Mouse (Mus musculus): Measurements from ENCODE around the gene Irf5.
"Not testable (repeated sequence)": the region's sequence is repeated elsewhere in the genome, so short reads cannot be mapped to it uniquely, and the experiment has no call there.

Irf5 gene

DNA sequence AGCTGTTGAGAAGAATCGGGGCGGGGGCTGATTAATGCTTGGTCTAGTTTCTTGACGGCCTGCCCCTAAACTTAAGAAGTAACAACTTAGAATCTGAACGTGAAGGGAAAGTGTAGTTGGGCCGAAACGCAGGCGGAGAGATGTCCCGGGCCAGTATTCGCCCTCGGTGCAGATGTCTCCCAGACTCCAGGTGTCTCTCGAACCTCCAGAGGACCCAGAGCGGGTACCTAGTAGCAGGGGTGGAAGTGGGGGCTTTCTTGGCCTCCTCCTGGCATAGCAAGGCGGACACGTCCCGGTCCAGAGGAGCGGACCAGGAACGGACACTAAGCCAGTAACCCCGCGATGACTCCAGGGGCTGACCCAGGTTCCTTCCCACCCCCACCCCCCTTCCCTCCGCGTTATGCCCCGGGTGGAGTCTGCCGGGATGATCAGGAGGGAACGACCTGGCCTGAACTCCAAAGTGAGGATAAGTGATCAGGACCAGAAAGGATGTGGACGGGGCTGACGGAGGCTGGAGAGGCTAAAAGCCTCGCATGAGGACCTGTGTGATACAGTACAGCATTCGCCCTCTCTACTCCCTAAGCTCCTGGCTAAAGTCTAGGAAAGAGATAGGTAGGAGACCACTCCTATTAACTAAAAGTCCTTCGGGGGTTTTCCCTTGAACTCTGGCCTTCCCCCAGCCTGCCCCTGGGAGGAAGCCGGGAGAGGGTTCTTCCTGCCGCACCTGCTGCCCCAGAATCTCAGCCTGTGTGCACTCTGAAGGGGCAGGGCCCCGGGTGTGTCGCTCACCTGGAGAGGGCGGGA lies 1.1 kb downstream of the Irf5 start:
- DNase-seq (ENCODE audit: low spot score), result no peak

DNA sequence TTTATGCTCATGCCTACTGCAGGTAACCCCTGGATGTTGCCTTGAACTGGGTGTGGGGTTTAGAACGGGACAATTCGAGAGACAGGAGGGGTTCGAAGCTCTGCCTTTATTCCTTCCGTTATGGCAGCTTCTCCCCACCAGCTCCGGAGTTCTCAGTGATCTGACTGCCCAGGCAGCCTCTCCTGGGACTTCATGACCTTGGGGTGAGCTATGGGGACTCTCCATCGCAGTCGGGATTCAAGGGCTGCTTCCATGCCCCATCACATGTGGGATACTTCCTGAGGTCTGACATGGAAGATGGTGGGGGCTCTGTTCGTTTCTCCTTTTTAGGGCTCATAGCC lies 1.7 kb downstream of the Irf5 start:
- no peak for DNase-seq (ENCODE audit: low spot score)

DNA sequence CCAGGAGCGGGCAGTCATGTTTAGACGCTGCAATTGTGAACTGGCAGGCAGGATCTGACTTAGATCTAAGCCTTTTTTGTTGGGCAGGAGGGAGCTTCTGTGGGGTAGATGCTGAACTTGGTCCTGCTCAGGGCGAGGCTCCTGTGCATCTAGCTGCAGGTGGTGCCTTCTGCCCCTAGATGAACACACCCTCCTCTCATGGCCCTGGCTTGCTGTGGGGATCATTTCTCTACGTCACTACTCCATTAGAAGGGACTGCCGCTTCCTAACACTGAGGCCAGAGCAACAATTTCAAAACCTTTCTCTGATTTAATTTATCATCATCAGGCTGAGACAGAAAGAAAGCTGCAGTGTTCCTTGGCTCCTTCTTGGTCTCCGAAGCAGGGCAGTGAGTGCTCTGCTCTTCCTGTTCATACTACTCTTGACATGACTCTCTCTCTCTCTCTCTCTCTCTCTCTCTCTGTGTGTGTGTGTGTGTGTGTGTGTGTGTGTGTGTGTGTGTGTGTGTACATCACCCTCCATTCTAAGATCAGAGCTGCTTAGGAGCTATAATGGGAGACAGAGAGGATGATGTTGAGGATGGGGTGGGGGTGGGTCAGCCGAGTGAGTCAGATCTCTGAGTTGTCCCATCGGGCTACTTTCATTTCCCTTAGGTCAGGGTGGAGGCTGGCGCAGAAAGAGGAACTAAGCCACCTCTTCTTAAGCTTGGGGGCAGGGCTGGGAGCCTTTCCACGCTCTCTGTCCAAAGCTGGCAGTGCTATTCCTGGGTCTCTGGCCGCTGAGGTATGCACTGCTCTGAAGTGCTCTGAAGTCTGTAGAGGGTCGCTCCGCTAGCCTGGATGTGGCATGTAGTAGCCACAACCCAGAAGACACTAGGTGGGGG lies 2.4 kb downstream of the Irf5 start:
- DNase-seq (ENCODE audit: low spot score), result no peak

DNA sequence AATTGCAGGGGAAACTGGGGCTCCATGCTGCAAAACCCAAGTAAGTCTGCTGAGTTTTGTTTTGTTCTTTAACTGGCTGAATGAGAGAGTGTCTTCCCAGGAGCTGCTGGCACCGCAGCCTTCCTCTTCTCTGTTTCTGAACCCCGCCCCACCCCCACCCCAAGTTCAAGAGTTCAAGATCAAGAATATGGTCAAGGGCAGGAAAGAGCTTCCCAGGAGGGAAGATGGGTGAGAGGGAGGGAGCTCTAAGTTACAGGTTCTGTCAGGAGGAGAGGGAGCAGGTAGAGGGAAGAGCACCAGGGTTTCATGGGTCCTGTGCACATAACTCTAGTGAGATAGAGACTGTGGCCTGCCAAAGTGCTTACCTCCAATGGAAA lies 3.0 kb downstream of the Irf5 start:
- DNase-seq (ENCODE audit: low spot score), result no peak

GRCm38 (mm10) chr6:29530050-29530449 lies 3.6 kb downstream of the Irf5 start:
- no peak for DNase-seq (ENCODE audit: low spot score)

- no peak for DNase-seq (ENCODE audit: low spot score)
These were observed 8.9 kb downstream of the Irf5 start for GRCm38 (mm10) chr6:29535316-29535715.

DNA sequence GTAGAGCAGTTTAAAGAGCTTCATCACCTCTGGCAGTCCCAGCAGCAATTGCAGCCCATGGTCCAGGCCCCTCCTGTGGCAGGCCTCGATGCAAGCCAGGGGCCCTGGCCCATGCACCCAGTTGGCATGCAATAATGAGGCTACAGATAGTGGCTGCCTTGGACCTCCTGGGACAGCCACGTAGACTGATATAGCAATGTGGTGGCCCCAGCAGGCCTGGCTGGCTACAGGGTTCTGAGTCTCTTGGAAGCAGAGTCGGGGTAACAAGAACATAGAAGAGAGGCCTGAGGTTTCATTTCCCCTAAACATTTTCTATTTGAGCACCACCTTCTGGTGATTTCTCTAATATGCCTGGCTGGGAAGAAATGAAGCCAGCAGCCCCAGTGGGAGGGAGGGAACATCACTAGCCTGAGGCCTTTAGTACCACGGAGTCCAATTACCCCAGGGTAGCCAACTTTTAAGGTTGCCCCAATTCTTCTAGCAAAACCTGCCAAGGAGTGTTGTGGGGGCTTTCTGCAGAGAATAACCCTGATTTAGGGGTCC lies 10.3 kb downstream of the Irf5 start:
- no peak for DNase-seq (ENCODE audit: low spot score)

- DNase-seq (ENCODE audit: low spot score), result no peak
These were observed 10.8 kb downstream of the Irf5 start for GRCm38 (mm10) chr6:29537221-29537620.

- no peak for DNase-seq (ENCODE audit: low spot score)
These were observed 13.1 kb downstream of the Irf5 start for GRCm38 (mm10) chr6:29539502-29539901.

- DNase-seq (ENCODE audit: low spot score), result no peak
These were observed 13.8 kb downstream of the Irf5 start for GRCm38 (mm10) chr6:29540223-29540622.

- DNase-seq (ENCODE audit: low spot score), result no peak
These were observed 14.5 kb downstream of the Irf5 start for GRCm38 (mm10) chr6:29540956-29541355.

DNA sequence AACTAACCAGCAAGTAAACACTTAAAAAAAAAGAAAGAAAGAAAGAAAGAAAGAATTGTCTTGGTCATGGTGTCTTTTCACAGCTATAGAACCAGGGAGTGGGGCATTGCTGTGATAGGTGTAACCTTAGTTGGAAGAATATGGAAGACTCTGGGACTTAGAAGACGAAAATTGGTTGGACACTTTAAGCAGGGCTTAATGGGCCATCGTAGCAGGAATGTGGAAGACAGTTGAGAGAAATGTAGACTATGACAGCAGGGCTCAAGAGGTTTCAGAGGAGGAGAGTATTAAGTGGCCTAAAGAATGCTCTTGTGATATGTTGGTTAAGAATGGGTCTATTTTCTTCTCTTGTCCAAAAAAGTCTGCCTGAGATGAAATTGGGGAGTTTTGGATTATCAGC lies 19.2 kb downstream of the Irf5 start:
- no peak for DNase-seq (ENCODE audit: low spot score)

- no peak for DNase-seq (ENCODE audit: low spot score)
These were observed 21.2 kb downstream of the Irf5 start for GRCm38 (mm10) chr6:29547582-29547981.

DNA sequence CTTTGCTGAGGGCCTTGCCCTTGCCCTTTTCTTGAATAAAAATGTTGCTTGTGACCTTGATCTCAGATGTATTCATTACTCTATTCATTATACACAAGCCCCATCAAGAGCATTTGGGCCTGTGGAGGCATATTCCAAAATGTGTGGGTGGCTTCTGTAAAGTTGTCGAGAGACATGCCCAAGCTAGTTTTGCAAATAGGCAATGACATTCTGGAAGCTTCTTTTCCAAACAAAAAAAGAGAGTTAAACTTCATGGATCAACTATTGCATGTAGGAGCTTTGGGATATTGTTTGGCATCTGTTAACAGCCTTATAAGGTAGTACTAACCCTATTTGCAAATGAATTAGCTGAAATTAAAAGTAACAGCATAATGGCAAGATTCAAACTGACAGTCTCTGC lies 21.7 kb downstream of the Irf5 start:
- DNase-seq (ENCODE audit: low spot score), result no peak

- DNase-seq (ENCODE audit: low spot score), result no peak
These were observed 26.1 kb downstream of the Irf5 start for GRCm38 (mm10) chr6:29552526-29552925.

GRCm38 (mm10) chr6:29557112-29557511 lies 30.7 kb downstream of the Irf5 start:
- no peak for DNase-seq (ENCODE audit: low spot score)

DNA sequence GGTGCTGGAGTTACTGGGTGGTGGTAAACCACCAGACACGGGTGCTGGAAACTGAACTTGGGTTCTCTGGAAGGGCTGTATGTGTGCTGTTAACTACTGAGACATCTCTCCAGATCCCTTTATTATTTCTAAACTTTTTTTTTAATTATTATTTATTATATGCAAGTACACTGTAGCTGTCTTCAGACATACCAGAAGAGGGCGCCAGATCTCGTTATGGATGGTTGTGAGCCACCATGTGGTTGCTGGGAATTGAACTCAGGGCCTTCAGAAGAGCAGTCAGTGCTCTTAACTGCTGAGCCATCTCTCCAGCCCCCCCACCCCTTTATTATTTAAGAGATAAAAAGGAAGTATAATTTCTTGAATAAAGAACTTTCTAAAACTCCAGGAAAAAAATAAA lies 50.0 kb downstream of the Irf5 start:
- not testable (repeated sequence) for DNase-seq (ENCODE audit: low spot score)

- no peak for DNase-seq (ENCODE audit: low spot score)
These were observed 54.3 kb downstream of the Irf5 start for GRCm38 (mm10) chr6:29580770-29581169.

- DNase-seq (ENCODE audit: low spot score), result no peak
These were observed 54.8 kb downstream of the Irf5 start for GRCm38 (mm10) chr6:29581202-29581601.

All from ovary, postnatal 10 days (tissue).